Mouse (Mus musculus) hindbrain, embryonic 12.5 days (tissue): ENCODE data around the gene Cyp3a41b. TPM values are rescaled to one million over a fixed set of nuclear protein-coding genes. Genes with fewer than 3 reads are reported as not detected.
"Not testable (repeated sequence)": the region's sequence is repeated elsewhere in the genome, so short reads cannot be mapped to it uniquely, and the experiment has no call there.

Experiments used
- ATAC-seq: fragments of 200-750 bp; cut with Nextera tagmentation; 2 replicates; pipeline ENCODE4 v1.8.0; 2017; ENCODE audit warnings: moderate TSS enrichment; ENCODE audit not compliant: low FRiP score
- H3K27ac ChIP-seq: fragments of 300-500 bp; sonication (generic); 2 replicates; pipeline ENCODE4 v1.5.1; 2016; ENCODE audit warnings: mild to moderate bottlenecking
- H3K27me3 ChIP-seq: fragments of 300-500 bp; sonication (generic); 2 replicates; pipeline ENCODE4 v1.6.1; 2016; ENCODE audit warnings: mild to moderate bottlenecking
- H3K36me3 ChIP-seq: fragments of 300-500 bp; sonication (generic); 2 replicates; pipeline ENCODE4 v1.6.1; 2016; ENCODE audit warnings: mild to moderate bottlenecking
- H3K4me1 ChIP-seq: fragments of 300-500 bp; sonication (generic); 2 replicates; pipeline ENCODE4 v1.6.1; 2016
- H3K4me2 ChIP-seq: fragments of 300-500 bp; sonication (generic); replicated peaks from 2 replicates; pipeline ENCODE4 v1.6.1; 2016; ENCODE audit warnings: mild to moderate bottlenecking
- H3K4me3 ChIP-seq: fragments of 300-500 bp; sonication (generic); 2 replicates; pipeline ENCODE4 v1.5.1; 2016; ENCODE audit warnings: mild to moderate bottlenecking
- H3K9ac ChIP-seq: fragments of 300-500 bp; sonication (generic); 2 replicates; pipeline ENCODE4 v1.6.1; 2016; ENCODE audit warnings: mild to moderate bottlenecking, moderate library complexity
- H3K9me3 ChIP-seq: fragments of 300-500 bp; sonication (generic); replicated peaks from 2 replicates; pipeline ENCODE4 v1.6.1; 2016; ENCODE audit warnings: mild to moderate bottlenecking
- WGBS: fragments of 180-500 bp; shearing (Covaris S2); methylation state at CpG from one replicate; pipeline ENCODE4 v1.1.7; 2016; 5-methylcytosine and 5-hydroxymethylcytosine counted together
- polyA plus RNA-seq: library from polyadenylated mRNA; unstranded; fragments of >200 nt; fragmentation: Nextera tagmentation; extraction: Ambion mirVana; gene quantifications from 2 replicates; pipeline ENCODE4 v1.2.1, GENCODE M21; 2016

Gene Cyp3a41b
- not detected in 2 replicates for polyA plus RNA-seq

GRCm38 (mm10) chr5:145584630-145585029 lies at the start of gene Cyp3a41b:
Gene Cyp3a41b, minus strand, starts transcription at chr5:145584730.
- H3K4me3 ChIP-seq, H3K4me2 ChIP-seq, H3K9ac ChIP-seq, H3K4me1 ChIP-seq, H3K9me3 ChIP-seq, H3K36me3 ChIP-seq, H3K27ac ChIP-seq, ATAC-seq, H3K27me3 ChIP-seq: not testable (repeated sequence)
- WGBS, result 59% methylated on average over 1 of the region's 2 CpGs

- H3K27ac ChIP-seq, H3K4me3 ChIP-seq, H3K4me1 ChIP-seq, H3K4me2 ChIP-seq, ATAC-seq, H3K36me3 ChIP-seq, H3K9ac ChIP-seq, H3K27me3 ChIP-seq: not testable (repeated sequence)
- WGBS, result 81% methylated on average over 1 of the region's 1 CpGs
- peaks cover 63% of the 10 kb centered on the region for H3K9me3 ChIP-seq
These were observed 47.8 kb upstream of the Cyp3a41b start for GRCm38 (mm10) chr5:145632286-145632685.

GRCm38 (mm10) chr5:145604891-145605290 lies 20.4 kb upstream of the Cyp3a41b start:
- not testable (repeated sequence) for H3K27me3 ChIP-seq, H3K4me1 ChIP-seq, H3K4me3 ChIP-seq, H3K4me2 ChIP-seq, H3K27ac ChIP-seq, ATAC-seq, H3K9ac ChIP-seq, H3K36me3 ChIP-seq
- H3K9me3 ChIP-seq, result peaks cover 56% of the 10 kb centered on the region
- 77% methylated on average over 1 of the region's 1 CpGs for WGBS

GRCm38 (mm10) chr5:145597851-145598250 lies 13.3 kb upstream of the Cyp3a41b start:
- H3K4me2 ChIP-seq, H3K9ac ChIP-seq, H3K4me1 ChIP-seq, H3K27ac ChIP-seq, H3K4me3 ChIP-seq, H3K27me3 ChIP-seq, H3K36me3 ChIP-seq, ATAC-seq: not testable (repeated sequence)
- H3K9me3 ChIP-seq, result peaks cover 26% of the 10 kb centered on the region
- 86% methylated on average over 5 of the region's 5 CpGs for WGBS

- H3K4me2 ChIP-seq, H3K36me3 ChIP-seq, H3K4me1 ChIP-seq, H3K27me3 ChIP-seq, H3K9ac ChIP-seq, H3K27ac ChIP-seq, H3K4me3 ChIP-seq, ATAC-seq, H3K9me3 ChIP-seq: not testable (repeated sequence)
- WGBS, result 71% methylated on average over 1 of the region's 1 CpGs
These were observed 7.2 kb downstream of the Cyp3a41b start for GRCm38 (mm10) chr5:145577321-145577720.

- ATAC-seq, H3K4me1 ChIP-seq, H3K27me3 ChIP-seq, H3K9me3 ChIP-seq, H3K36me3 ChIP-seq, H3K4me2 ChIP-seq, H3K4me3 ChIP-seq, H3K27ac ChIP-seq, H3K9ac ChIP-seq: not testable (repeated sequence)
- WGBS, result 91% methylated on average over 4 of the region's 4 CpGs
These were observed 8.9 kb downstream of the Cyp3a41b start for GRCm38 (mm10) chr5:145575660-145576059.

- not testable (repeated sequence) for H3K4me2 ChIP-seq, ATAC-seq, H3K27me3 ChIP-seq, H3K4me3 ChIP-seq, H3K9me3 ChIP-seq, H3K4me1 ChIP-seq, H3K36me3 ChIP-seq, H3K9ac ChIP-seq, H3K27ac ChIP-seq
- 70% methylated on average over 2 of the region's 2 CpGs for WGBS
These were observed 12.6 kb downstream of the Cyp3a41b start for GRCm38 (mm10) chr5:145571922-145572321.

Other genes starting within 250 kb of the Cyp3a41b start
- gene Cyp3a57, start 239.5 kb downstream of the Cyp3a41b start, polyA plus RNA-seq, result not detected in 2 replicates
- not detected in 2 replicates for gene Cyp3a16, start 115.0 kb downstream of the Cyp3a41b start, polyA plus RNA-seq
- not detected in 2 replicates for gene Cyp3a41a, start 135.4 kb upstream of the Cyp3a41b start, polyA plus RNA-seq
- not detected in 2 replicates for gene Cyp3a44, start 221.1 kb upstream of the Cyp3a41b start, polyA plus RNA-seq